Mouse (Mus musculus) liver, embryonic 11.5 days (tissue): ENCODE data around the gene Dclk1. TPM values are rescaled to one million over a fixed set of nuclear protein-coding genes. Genes with fewer than 3 reads are reported as not detected.

Source experiments
- ATAC-seq: fragments of 200-750 bp; cut with Nextera tagmentation; replicated peaks from 2 replicates; pipeline ENCODE4 v1.8.0; 2017; ENCODE audit warnings: moderate number of reproducible peaks, mild to moderate bottlenecking, moderate TSS enrichment, moderate library complexity; ENCODE audit not compliant: low FRiP score
- DNase-seq: peaks from one replicate; pipeline ENCODE4 v3.0.0-alpha.2; 2017; ENCODE audit warnings: low spot score
- H3K27ac ChIP-seq: fragments of 300-500 bp; sonication (generic); 2 replicates; pipeline ENCODE4 v1.5.1; 2014; ENCODE audit warnings: mild to moderate bottlenecking, low read depth, low read length, control low read depth
- H3K27me3 ChIP-seq: fragments of 300-500 bp; sonication (generic); replicated peaks from 2 replicates; pipeline ENCODE4 v1.6.1; 2014; ENCODE audit warnings: low read length, mixed read lengths; ENCODE audit not compliant: control insufficient read depth, insufficient read depth
- H3K36me3 ChIP-seq: fragments of 300-500 bp; sonication (generic); 2 replicates; pipeline ENCODE4 v1.6.1; 2014; ENCODE audit warnings: mild to moderate bottlenecking, low read length, moderate library complexity, mixed read lengths; ENCODE audit not compliant: control insufficient read depth, insufficient read depth
- H3K4me1 ChIP-seq: fragments of 300-500 bp; sonication (generic); replicated peaks from 2 replicates; pipeline ENCODE4 v1.6.1; 2014; ENCODE audit warnings: low read length, mixed read lengths; ENCODE audit not compliant: control insufficient read depth, insufficient read depth
- H3K4me2 ChIP-seq: fragments of 300-500 bp; sonication (generic); 2 replicates; pipeline ENCODE4 v1.6.1; 2014; ENCODE audit warnings: mild to moderate bottlenecking, control low read depth, moderate library complexity
- H3K4me3 ChIP-seq: fragments of 300-500 bp; sonication (generic); 2 replicates; pipeline ENCODE4 v1.5.1; 2014; ENCODE audit warnings: low read depth, low read length, control low read depth
- H3K9ac ChIP-seq: fragments of 300-500 bp; sonication (generic); 2 replicates; pipeline ENCODE4 v1.6.1; 2014; ENCODE audit warnings: low read depth, low read length, control low read depth
- H3K9me3 ChIP-seq: fragments of 300-500 bp; sonication (generic); 2 replicates; pipeline ENCODE4 v1.6.1; 2016; ENCODE audit warnings: low read length, inconsistent platforms, mixed read lengths; ENCODE audit not compliant: control insufficient read depth
- WGBS: fragments of 180-500 bp; shearing (Covaris S2); extraction: QIAGEN DNeasy Blood & Tissue Kit; methylation state at CpG from one replicate; pipeline ENCODE4 v1.1.7; 2014; 5-methylcytosine and 5-hydroxymethylcytosine counted together
- polyA plus RNA-seq: library from polyadenylated mRNA; unstranded; fragments of >200 nt; fragmentation: Nextera tagmentation; extraction: Ambion mirVana; gene quantifications from 2 replicates; pipeline ENCODE4 v1.2.1, GENCODE M21; 2014

The Dclk1 gene
- polyA plus RNA-seq, 1 experiment from 2014 or later = 3.3 TPM

DNA sequence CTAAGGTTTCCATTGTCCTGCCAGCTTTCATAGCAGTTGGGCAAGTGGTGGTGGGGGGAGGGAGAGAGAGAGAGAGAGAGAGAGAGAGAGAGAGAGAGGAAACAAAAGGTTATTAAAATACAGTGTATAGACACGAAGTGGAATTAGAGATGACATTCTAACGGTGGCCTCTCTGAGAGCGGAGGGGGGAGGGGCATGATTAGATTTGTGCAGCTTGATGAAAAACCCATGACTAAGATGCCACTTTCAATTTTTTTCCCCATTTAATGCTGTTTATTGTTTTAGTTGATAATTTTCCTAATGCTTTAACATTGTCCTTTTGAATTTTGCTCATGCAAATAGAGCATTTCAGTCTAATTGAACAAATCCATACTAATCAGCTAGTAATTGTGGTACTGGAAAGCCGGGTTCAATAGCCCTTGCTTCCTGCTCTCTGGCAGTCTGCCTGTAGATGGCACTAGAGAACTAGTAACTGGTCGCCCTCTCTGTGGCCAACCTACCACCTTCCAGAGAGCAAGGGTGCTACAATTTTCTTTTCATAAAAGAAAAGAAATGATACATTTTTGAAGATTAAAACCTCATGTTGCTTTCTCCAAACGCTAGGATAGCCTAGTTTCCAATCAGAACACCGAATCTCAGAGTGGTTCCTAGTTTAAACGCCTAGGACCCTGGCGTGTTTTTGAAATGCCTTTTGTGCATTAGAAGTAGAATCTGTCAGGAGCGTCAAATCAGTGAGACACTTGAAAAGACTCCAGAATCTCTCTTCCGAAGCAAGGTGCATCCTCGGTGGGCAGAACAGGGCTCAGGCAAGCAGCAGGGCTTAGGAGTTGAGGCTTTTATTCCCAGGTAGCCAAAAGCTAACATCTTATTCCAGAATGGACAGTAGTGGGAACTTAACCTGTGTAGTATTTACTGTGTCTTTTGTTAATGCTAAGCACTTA lies 278.3 kb downstream of the Dclk1 start:
- 33% methylated on average over 12 of the region's 12 CpGs for WGBS

DNA sequence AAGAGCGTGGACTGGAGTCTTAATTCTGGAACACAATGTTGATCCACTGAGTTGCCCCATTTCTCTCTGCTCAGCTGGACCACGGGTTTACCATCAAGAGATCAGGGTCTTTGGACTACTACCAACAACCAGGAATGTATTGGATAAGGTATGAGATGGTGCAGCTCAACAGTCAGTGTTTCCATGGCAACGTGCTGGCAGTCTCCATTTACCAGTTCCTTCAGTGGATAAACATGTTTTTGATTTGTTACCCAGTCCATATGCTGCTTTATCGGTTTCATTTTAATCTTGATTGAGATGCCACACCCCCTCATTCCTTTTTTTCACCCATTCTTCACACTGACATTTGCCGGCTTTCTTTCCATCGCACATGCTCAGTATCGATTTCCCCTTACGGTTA lies 279.6 kb downstream of the Dclk1 start:
- no peak overlapping the region for H3K27ac ChIP-seq
- H3K4me2 ChIP-seq = no peak overlapping the region
- no peaks in the 10 kb centered on the region for H3K36me3 ChIP-seq
- H3K27me3 ChIP-seq = no peaks in the 10 kb centered on the region
- H3K9me3 ChIP-seq = no peaks in the 10 kb centered on the region
- no peak overlapping the region for H3K4me3 ChIP-seq
- peaks cover 3% of the 10 kb centered on the region; the same call in 1 of the 2 replicates for H3K4me1 ChIP-seq
- no peak overlapping the region for H3K9ac ChIP-seq
- ATAC-seq = no peak
- 84% methylated on average over 8 of the region's 8 CpGs for WGBS
- DNase-seq = no peak

More for the DNA sequence above, 278.3 kb downstream of the Dclk1 start:
- no peak overlapping the region for H3K4me2 ChIP-seq
- no peaks in the 10 kb centered on the region for H3K9me3 ChIP-seq
- H3K27ac ChIP-seq = no peak overlapping the region
- H3K9ac ChIP-seq = no peak overlapping the region
- H3K4me1 ChIP-seq = peaks cover 3% of the 10 kb centered on the region; the same call in 1 of the 2 replicates
- DNase-seq = peak; percentile 43
- ATAC-seq = no peak
- no peaks in the 10 kb centered on the region for H3K36me3 ChIP-seq
- no peaks in the 10 kb centered on the region for H3K27me3 ChIP-seq
- H3K4me3 ChIP-seq = no peak overlapping the region

DNA sequence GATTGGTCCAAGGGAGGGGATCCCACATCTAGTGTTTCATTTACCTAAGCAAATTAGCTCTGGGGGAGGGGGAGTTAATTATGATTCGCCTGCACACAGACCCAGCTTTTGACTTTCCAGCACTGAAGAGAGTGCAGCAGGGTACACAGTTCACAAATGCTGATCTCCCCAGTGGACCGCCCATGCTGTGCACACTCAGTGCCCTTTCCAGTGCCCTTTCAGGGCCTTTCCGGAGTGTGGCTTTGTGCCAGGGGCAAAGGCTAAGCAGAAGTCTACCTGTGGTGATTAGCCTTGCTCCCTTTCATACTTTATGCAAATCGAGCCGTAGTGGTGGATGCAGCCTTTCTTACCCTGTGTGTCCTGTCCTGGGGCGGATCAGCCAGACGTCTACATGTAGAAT lies 281.1 kb downstream of the Dclk1 start:
- Histone ChIP-seq H3K4me3 (no peak overlapping the region), H3K9ac (no peak overlapping the region), H3K36me3 (no peaks in the 10 kb centered on the region), H3K27ac (no peak overlapping the region), H3K27me3 (no peaks in the 10 kb centered on the region), H3K4me2 (no peak overlapping the region), H3K9me3 (no peaks in the 10 kb centered on the region), H3K4me1 (peaks cover 3% of the 10 kb centered on the region; the same call in 1 of the 2 replicates)
- DNase-seq (peak; percentile 26), ATAC-seq (peak; percentile 34; the same call in 1 of the 2 replicates)
- WGBS = 70% methylated on average over 7 of the region's 7 CpGs

DNA sequence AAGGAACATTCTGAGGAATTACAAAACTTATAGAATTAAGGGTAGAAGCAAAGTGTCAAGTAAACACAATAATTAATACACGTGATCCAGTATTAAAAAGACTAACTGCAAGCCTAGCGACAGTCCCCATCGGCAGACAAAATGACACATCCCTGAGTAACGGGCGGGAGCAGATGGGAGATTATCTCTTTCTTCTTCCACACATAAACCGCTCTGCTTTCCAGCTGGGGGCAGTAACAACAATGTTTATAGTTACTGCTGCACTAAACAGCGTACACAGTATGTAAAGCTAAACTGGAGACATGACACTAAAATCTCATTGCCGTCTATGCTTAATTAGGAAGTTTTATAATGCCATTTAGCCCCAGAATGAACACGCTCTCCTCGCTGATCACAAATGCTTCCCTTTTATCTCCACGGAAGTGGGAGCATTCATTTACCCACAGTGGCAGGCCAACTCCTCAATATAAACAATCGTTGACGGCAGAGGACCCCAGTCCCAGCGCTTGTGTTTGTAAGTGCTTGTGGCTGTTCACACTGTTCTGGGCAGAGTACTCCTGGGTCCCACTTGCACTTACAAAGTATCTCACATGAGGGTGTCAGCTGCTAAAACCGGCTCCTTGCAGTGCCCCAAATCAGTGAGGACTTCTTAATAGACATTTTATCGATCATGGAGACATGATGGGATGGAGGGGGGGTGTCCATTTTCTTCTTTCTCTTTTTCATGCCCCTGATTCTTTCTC lies 281.7 kb downstream of the Dclk1 start:
- Histone ChIP-seq H3K9me3 (no peaks in the 10 kb centered on the region), H3K4me2 (no peak overlapping the region), H3K4me1 (peaks cover 3% of the 10 kb centered on the region; the same call in 1 of the 2 replicates), H3K27me3 (no peaks in the 10 kb centered on the region), H3K36me3 (no peaks in the 10 kb centered on the region), H3K27ac (no peak overlapping the region), H3K4me3 (no peak overlapping the region), H3K9ac (no peak overlapping the region)
- WGBS = 43% methylated on average over 16 of the region's 16 CpGs
- ATAC-seq (no peak; the same call in 1 of the 2 replicates), DNase-seq (peak; percentile 29)

DNA sequence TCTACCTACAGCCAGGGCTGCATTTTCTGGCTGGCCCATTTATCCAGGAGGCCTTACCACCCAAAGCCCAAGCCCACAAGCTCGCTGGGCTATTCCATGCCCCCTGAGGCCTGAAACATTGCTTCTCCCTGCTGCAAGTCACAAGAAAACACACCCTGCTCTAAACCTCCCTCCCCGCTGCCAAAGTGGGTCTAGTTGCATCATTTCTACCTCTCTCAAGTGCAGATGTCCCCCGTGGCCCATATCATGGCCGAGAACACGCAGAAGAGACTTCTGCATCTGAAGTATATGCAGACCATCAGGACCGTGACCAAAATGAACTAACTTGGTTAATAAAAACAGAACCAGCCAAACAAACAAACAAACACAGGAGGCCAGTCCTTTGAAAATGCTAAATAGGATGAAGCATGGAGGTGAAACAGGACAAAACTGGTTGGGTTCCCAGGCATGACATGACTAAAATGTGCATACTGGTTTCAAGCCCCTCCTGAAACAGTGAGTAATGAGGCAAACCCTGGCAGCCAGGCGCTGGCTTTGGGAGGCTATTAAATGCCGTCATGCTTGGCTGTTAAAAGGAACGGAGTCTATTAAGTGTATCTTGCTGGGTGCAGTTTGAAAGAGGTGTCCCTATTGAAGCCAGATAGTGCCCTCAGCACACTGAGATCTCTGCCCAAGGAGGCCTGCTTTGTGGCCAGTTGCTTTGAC lies 282.5 kb downstream of the Dclk1 start:
- no peak for DNase-seq

DNA sequence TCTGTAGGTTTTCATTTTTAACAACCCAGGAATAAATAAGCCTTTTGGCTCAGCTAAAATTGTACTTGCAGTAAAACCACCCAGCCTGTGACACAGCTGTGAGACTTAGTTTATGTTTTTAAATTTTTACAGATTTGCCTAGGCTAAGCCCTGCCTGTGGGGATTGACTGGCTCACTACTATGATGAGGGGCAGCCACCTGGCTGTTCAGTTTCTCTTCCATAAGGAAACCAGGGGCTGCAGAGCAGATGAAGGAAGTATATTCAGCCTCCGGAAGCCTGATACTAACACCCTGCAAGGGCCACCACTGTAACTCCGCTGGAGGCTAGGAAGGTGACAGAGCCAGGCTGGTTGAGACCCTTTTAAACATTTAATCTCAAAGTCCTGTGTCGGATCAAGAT lies 284.3 kb downstream of the Dclk1 start:
- 45% methylated on average over 3 of the region's 3 CpGs for WGBS
- Histone ChIP-seq H3K36me3 (no peaks in the 10 kb centered on the region), H3K4me1 (peaks cover 3% of the 10 kb centered on the region; the same call in 1 of the 2 replicates), H3K27ac (no peak overlapping the region), H3K27me3 (no peaks in the 10 kb centered on the region), H3K4me2 (no peak overlapping the region), H3K4me3 (no peak overlapping the region), H3K9me3 (no peaks in the 10 kb centered on the region), H3K9ac (no peak overlapping the region)
- ATAC-seq = no peak
- DNase-seq = no peak

More for the DNA sequence above, 282.5 kb downstream of the Dclk1 start:
- Histone ChIP-seq H3K36me3 (no peaks in the 10 kb centered on the region), H3K9ac (no peak overlapping the region), H3K4me3 (no peak overlapping the region), H3K4me2 (no peak overlapping the region), H3K27ac (no peak overlapping the region), H3K9me3 (no peaks in the 10 kb centered on the region), H3K4me1 (peaks cover 3% of the 10 kb centered on the region; the same call in 1 of the 2 replicates), H3K27me3 (no peaks in the 10 kb centered on the region)
- no peak for ATAC-seq
- 79% methylated on average over 9 of the region's 9 CpGs for WGBS

DNA sequence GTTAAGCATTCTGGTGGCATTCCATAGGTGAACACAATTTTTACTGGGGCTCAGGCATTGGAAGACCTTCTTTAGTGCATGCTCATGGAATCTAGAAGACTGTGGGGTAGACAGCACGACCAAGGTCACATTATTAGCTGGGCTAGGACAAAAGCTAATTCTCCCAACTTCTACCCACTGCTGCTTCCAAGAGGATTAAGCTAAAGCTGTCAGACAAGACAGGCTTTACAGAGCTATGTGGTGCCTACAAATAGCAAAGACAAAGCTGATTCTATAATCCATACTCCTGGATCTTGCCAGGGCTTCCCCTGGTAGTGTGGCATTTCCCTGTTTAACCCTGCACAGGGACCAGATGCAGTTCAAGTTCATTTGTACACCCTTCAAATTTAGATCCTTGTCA lies 285.4 kb downstream of the Dclk1 start:
- Histone ChIP-seq H3K9ac (no peak overlapping the region), H3K9me3 (no peaks in the 10 kb centered on the region)
- WGBS = 59% methylated on average over 1 of the region's 1 CpGs

DNA sequence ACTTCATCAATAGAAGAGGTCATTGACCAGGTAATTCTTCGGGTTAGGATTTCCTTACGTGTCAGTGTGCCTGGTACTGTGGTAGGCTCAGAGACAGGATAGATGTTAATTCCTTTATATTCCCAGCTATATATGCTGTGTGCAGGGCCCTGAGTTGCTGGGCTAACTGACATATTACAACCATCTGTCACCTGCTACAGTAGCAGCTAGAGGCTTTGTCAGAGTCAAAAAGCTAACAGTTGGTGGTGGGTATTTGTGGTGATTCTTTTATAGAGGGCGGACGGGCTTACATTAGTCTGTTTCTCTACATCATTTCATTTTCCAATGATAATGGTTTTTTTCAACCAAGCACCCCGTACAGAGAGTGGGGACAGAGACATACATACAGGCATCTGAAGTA lies 285.8 kb downstream of the Dclk1 start:
- DNase-seq (no peak), ATAC-seq (no peak)
- peaks cover 3% of the 10 kb centered on the region; the same call in 1 of the 2 replicates for H3K4me1 ChIP-seq
- no peak overlapping the region for H3K27ac ChIP-seq
- H3K27me3 ChIP-seq = no peaks in the 10 kb centered on the region
- no peaks in the 10 kb centered on the region for H3K9me3 ChIP-seq
- H3K4me2 ChIP-seq = no peak overlapping the region
- H3K4me3 ChIP-seq = no peak overlapping the region
- WGBS = 90% methylated on average over 5 of the region's 5 CpGs
- H3K9ac ChIP-seq = no peak overlapping the region
- H3K36me3 ChIP-seq = no peaks in the 10 kb centered on the region

More for the DNA sequence above, 285.4 kb downstream of the Dclk1 start:
- no peaks in the 10 kb centered on the region for H3K36me3 ChIP-seq
- DNase-seq (no peak), ATAC-seq (no peak)
- no peak overlapping the region for H3K4me3 ChIP-seq
- H3K27me3 ChIP-seq = no peaks in the 10 kb centered on the region
- H3K4me1 ChIP-seq = peaks cover 3% of the 10 kb centered on the region; the same call in 1 of the 2 replicates
- no peak overlapping the region for H3K27ac ChIP-seq
- no peak overlapping the region for H3K4me2 ChIP-seq
